Mouse (Mus musculus) urinary bladder, adult 18-20 months (tissue): Measurements from ENCODE around the gene Sun1.

Experiments
- DNase-seq, 2 experiments: peaks; one replicate each; pipeline ENCODE4 v3.0.0; 2022; ENCODE audit warnings: low spot score in 2 of 2, mixed read lengths in 2 of 2

The Sun1 gene

GRCm38 (mm10) chr5:139285383-139286067, 85.1 kb downstream of the Sun1 start:
- DNase-seq, result no peak

- no peak for DNase-seq
Observed at GRCm38 (mm10) chr5:139286142-139286941, 85.9 kb downstream of the Sun1 start.

GRCm38 (mm10) chr5:139287099-139287498, 86.7 kb downstream of the Sun1 start:
- no peak for DNase-seq

- DNase-seq, result no peak
Observed at GRCm38 (mm10) chr5:139287787-139288186, 87.3 kb downstream of the Sun1 start.

GRCm38 (mm10) chr5:139288591-139288990, 88.2 kb downstream of the Sun1 start:
- no peak for DNase-seq

- DNase-seq, result no peak
Observed at GRCm38 (mm10) chr5:139290467-139291259, 90.2 kb downstream of the Sun1 start.

- no peak for DNase-seq
Observed at GRCm38 (mm10) chr5:139291811-139292560, 91.5 kb downstream of the Sun1 start.

- no peak for DNase-seq
Observed at GRCm38 (mm10) chr5:139294089-139294488, 93.7 kb downstream of the Sun1 start.

- DNase-seq, result no peak
Observed at GRCm38 (mm10) chr5:139297092-139297491, 96.7 kb downstream of the Sun1 start.

- DNase-seq, result no peak
Observed at GRCm38 (mm10) chr5:139297745-139298144, 97.3 kb downstream of the Sun1 start.
